Mouse (Mus musculus) midbrain, embryonic 10.5 days (tissue): ENCODE results near the gene Stx6. TPM values are rescaled to one million over a fixed set of nuclear protein-coding genes. Genes with fewer than 3 reads are reported as not detected.

Experiments used
- DNase-seq: peaks from one replicate; pipeline ENCODE4 v3.0.0-alpha.2; 2017; ENCODE audit warnings: low spot score
- H3K27ac ChIP-seq: fragments of 300-500 bp; sonication (generic); replicated peaks from 2 replicates; pipeline ENCODE4 v1.5.1; 2016; ENCODE audit warnings: mild to moderate bottlenecking
- H3K27me3 ChIP-seq: fragments of 300-500 bp; sonication (generic); 2 replicates; pipeline ENCODE4 v1.6.1; 2016; ENCODE audit warnings: low read depth, mild to moderate bottlenecking; ENCODE audit not compliant: poor library complexity, severe bottlenecking
- H3K36me3 ChIP-seq: fragments of 300-500 bp; sonication (generic); 2 replicates; pipeline ENCODE4 v1.6.1; 2016; ENCODE audit warnings: mild to moderate bottlenecking, moderate library complexity
- H3K4me1 ChIP-seq: fragments of 300-500 bp; sonication (generic); 2 replicates; pipeline ENCODE4 v1.6.1; 2016
- H3K4me3 ChIP-seq: fragments of 300-500 bp; sonication (generic); 2 replicates; pipeline ENCODE4 v1.5.1; 2016; ENCODE audit warnings: mild to moderate bottlenecking, moderate library complexity
- H3K9me3 ChIP-seq: fragments of 300-500 bp; sonication (generic); replicated peaks from 2 replicates; pipeline ENCODE4 v1.6.1; 2016; ENCODE audit warnings: mild to moderate bottlenecking
- WGBS: fragments of 180-500 bp; shearing (Covaris S2); methylation state at CpG from one replicate; pipeline ENCODE4 v1.1.7; 2016; 5-methylcytosine and 5-hydroxymethylcytosine counted together
- polyA plus RNA-seq: library from polyadenylated mRNA; unstranded; fragments of >200 nt; fragmentation: Nextera tagmentation; extraction: Ambion mirVana; gene quantifications from 2 replicates; pipeline ENCODE4 v1.2.1, GENCODE M21; 2016

The Stx6 gene
- polyA plus RNA-seq, 1 experiment from 2014 or later: 78.2 TPM

GRCm38 (mm10) chr1:155203101-155203500 lies 44.6 kb downstream of the Stx6 start:
- WGBS: 92% methylated on average over 7 of the region's 7 CpGs
- H3K27ac ChIP-seq: no peak overlapping the region
- peaks cover 90% of the 10 kb centered on the region for H3K36me3 ChIP-seq
- H3K4me3 ChIP-seq: no peak overlapping the region
- DNase-seq: no peak
- H3K4me1 ChIP-seq: peaks cover 41% of the 10 kb centered on the region
- no peaks in the 10 kb centered on the region for H3K27me3 ChIP-seq
- no peaks in the 10 kb centered on the region for H3K9me3 ChIP-seq

- no peak for DNase-seq
- H3K27ac ChIP-seq: peak overlapping the region; percentile 64
- peaks cover 41% of the 10 kb centered on the region for H3K4me1 ChIP-seq
- H3K27me3 ChIP-seq: no peaks in the 10 kb centered on the region
- no peak overlapping the region for H3K4me3 ChIP-seq
- peaks cover 81% of the 10 kb centered on the region for H3K36me3 ChIP-seq
- 95% methylated on average over 12 of the region's 12 CpGs for WGBS
- no peaks in the 10 kb centered on the region for H3K9me3 ChIP-seq
Observed at GRCm38 (mm10) chr1:155203954-155204353, 45.4 kb downstream of the Stx6 start.

DNA sequence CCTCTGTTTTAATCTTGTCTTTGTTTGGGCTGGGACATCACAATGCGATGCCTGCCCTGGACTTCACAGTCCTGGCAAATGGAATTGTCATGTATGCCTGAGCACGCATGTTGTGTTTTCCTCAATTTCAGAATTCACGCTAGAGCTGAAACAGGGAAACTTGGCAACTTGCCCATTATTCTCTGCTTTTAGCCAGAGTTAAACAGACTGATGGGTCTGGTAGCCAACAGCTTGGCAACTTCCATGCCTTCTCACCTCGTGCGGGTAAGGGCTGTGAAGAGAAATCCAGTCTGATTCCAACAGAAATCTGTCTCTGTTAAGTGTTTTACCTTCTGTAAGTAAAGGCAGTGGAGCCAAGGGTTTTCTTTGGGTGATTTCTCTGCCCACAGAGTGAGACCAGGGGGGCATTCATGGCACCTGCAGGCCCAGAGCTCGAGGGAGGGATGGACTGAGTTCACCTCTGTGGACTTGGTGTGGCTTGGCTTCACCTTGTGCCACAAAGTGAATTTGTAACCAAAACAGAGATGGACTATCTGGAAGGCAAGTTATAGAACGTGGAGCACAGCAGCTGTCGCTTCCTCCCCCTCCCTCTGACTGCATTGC lies 46.1 kb downstream of the Stx6 start:
- Histone ChIP-seq H3K27ac (peak overlapping the region; percentile 64), H3K27me3 (no peaks in the 10 kb centered on the region), H3K4me3 (no peak overlapping the region), H3K36me3 (peaks cover 74% of the 10 kb centered on the region), H3K4me1 (peaks cover 42% of the 10 kb centered on the region), H3K9me3 (no peaks in the 10 kb centered on the region)
- DNase-seq: no peak
- 87% methylated on average over 8 of the region's 8 CpGs for WGBS

GRCm38 (mm10) chr1:155205311-155205710 lies 46.8 kb downstream of the Stx6 start:
- Histone ChIP-seq H3K9me3 (no peaks in the 10 kb centered on the region), H3K4me1 (peaks cover 48% of the 10 kb centered on the region), H3K36me3 (peaks cover 69% of the 10 kb centered on the region), H3K27ac (peak overlapping the region; percentile 64; the same call in 1 of the 2 replicates), H3K27me3 (peaks cover 2% of the 10 kb centered on the region; the same call in 1 of the 2 replicates), H3K4me3 (no peak overlapping the region)
- no peak for DNase-seq
- WGBS: 67% methylated on average over 7 of the region's 7 CpGs

- Histone ChIP-seq H3K27me3 (peaks cover 7% of the 10 kb centered on the region; the same call in 1 of the 2 replicates), H3K4me3 (no peak overlapping the region), H3K9me3 (no peaks in the 10 kb centered on the region), H3K36me3 (peaks cover 61% of the 10 kb centered on the region), H3K27ac (peak overlapping the region; percentile 63), H3K4me1 (peaks cover 56% of the 10 kb centered on the region)
- no peak for DNase-seq
- WGBS: 86% methylated on average over 19 of the region's 19 CpGs
Observed at GRCm38 (mm10) chr1:155205822-155206660, 47.5 kb downstream of the Stx6 start.

DNA sequence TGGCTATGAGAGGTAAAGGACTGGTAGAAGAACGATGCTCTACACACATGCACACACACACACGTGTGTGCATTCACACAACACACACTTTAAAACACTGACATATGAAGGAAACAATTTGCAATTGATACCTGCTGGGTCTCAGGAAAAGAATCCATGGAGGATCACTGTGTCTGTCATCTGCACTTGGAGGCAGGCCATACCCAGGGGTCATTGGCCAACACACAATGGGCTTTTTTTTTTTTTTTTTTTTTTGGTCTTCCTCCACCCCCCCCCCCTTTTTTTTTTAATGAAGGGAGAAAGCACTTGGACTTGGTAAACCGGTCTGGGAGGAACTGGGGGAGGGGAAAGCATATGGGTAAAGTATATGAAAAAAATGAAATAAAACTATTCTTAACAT lies 49.3 kb downstream of the Stx6 start:
- 91% methylated on average over 3 of the region's 3 CpGs for WGBS
- DNase-seq: no peak
- H3K27ac ChIP-seq: no peak overlapping the region; the same call in 1 of the 2 replicates
- no peak overlapping the region for H3K4me3 ChIP-seq
- H3K9me3 ChIP-seq: no peaks in the 10 kb centered on the region
- peaks cover 65% of the 10 kb centered on the region for H3K4me1 ChIP-seq
- H3K36me3 ChIP-seq: peaks cover 43% of the 10 kb centered on the region
- peaks cover 16% of the 10 kb centered on the region for H3K27me3 ChIP-seq

DNA sequence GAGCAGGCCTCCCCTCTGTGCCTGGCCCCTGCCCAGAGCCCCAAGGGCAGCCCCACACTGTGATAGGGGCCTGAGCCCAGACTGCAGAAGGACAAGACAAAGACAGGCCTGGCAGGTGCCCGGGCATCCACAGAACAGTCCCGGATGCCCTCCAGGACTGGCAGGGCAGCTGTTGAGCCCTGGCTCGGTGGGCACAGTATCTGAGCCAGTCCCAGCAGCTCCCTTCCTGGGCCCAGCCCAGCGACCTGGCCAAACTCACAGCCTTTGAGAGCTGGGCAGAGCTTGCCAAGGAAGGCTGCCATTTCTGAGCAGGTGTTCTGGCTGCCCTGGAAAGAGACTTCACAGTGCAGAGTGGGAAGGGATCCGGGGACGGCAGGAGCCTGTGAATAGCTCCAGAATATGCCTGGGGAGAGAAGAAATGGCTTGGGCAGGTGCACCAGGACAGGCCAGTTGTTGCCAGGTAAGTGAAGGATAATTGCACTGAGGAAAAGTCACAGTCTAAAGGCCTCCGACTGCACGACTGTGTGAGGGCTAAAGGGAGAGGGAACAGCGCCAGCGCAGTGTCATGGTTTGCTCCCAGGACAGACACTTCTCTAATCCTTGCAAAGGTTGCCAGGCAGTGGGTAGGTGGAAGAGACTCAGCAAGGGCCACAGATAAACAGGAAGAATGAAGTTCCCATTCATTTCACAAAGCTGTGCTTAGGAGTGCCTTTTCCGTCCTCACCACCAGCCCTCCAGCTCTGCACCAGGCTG lies 51.7 kb downstream of the Stx6 start:
- H3K4me3 ChIP-seq: no peak overlapping the region
- H3K27me3 ChIP-seq: peaks cover 29% of the 10 kb centered on the region
- H3K36me3 ChIP-seq: peaks cover 26% of the 10 kb centered on the region
- H3K4me1 ChIP-seq: peaks cover 69% of the 10 kb centered on the region
- peak; percentile 13 for DNase-seq
- H3K27ac ChIP-seq: peak overlapping the region; percentile 89
- no peaks in the 10 kb centered on the region for H3K9me3 ChIP-seq
- 78% methylated on average over 11 of the region's 11 CpGs for WGBS

- 54% methylated on average over 7 of the region's 7 CpGs for WGBS
- Histone ChIP-seq H3K27me3 (peaks cover 33% of the 10 kb centered on the region), H3K27ac (peak overlapping the region; percentile 89), H3K4me3 (no peak overlapping the region), H3K9me3 (no peaks in the 10 kb centered on the region), H3K4me1 (peaks cover 69% of the 10 kb centered on the region), H3K36me3 (peaks cover 19% of the 10 kb centered on the region)
- peak; percentile 16 for DNase-seq
Observed at GRCm38 (mm10) chr1:155211017-155211416, 52.5 kb downstream of the Stx6 start.

- peak overlapping the region; percentile 89 for H3K27ac ChIP-seq
- H3K9me3 ChIP-seq: no peaks in the 10 kb centered on the region
- 63% methylated on average over 4 of the region's 4 CpGs for WGBS
- no peak for DNase-seq
- peaks cover 74% of the 10 kb centered on the region for H3K4me1 ChIP-seq
- H3K27me3 ChIP-seq: peaks cover 33% of the 10 kb centered on the region
- H3K4me3 ChIP-seq: peak overlapping the region; percentile 33; the same call in 1 of the 2 replicates
- peaks cover 16% of the 10 kb centered on the region for H3K36me3 ChIP-seq
Observed at GRCm38 (mm10) chr1:155212081-155212480, 53.6 kb downstream of the Stx6 start.

DNA sequence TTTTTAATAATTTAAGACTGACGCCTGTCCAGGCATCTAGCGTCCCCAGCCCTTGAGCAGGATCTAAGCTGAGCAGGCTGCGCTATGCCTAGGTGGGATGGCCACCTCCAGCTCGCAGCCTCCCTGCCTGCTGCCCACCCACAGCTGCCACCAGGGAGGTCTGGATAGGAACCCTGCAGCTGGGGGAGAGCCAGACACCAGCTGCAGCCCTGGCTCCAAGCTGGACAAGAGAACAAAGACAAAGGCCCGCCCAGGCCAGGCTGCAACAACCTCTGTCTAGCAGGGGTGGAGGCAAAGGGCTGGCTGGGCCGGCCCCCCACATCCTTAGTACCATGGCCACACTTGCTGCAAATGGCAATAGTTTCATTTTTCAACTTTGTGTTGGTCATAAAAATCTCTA lies 54.0 kb downstream of the Stx6 start:
- WGBS: 5% methylated on average over 6 of the region's 6 CpGs
- H3K9me3 ChIP-seq: no peaks in the 10 kb centered on the region
- DNase-seq: peak; percentile 87
- H3K27me3 ChIP-seq: peaks cover 33% of the 10 kb centered on the region
- H3K27ac ChIP-seq: peak overlapping the region; percentile 89
- peak overlapping the region; percentile 33 for H3K4me3 ChIP-seq
- peaks cover 78% of the 10 kb centered on the region for H3K4me1 ChIP-seq
- peaks cover 16% of the 10 kb centered on the region for H3K36me3 ChIP-seq

- Histone ChIP-seq H3K4me1 (peaks cover 78% of the 10 kb centered on the region), H3K36me3 (peaks cover 19% of the 10 kb centered on the region), H3K4me3 (peak overlapping the region; percentile 33), H3K27me3 (peaks cover 33% of the 10 kb centered on the region), H3K9me3 (no peaks in the 10 kb centered on the region), H3K27ac (peak overlapping the region; percentile 89)
- peak; percentile 70 for DNase-seq
- WGBS: 12% methylated on average over 18 of the region's 18 CpGs
Observed at GRCm38 (mm10) chr1:155212936-155213774, 54.6 kb downstream of the Stx6 start.

- peak overlapping the region; percentile 89 for H3K27ac ChIP-seq
- H3K4me3 ChIP-seq: no peak overlapping the region
- H3K4me1 ChIP-seq: peaks cover 78% of the 10 kb centered on the region
- peaks cover 33% of the 10 kb centered on the region for H3K27me3 ChIP-seq
- no peak for DNase-seq
- H3K36me3 ChIP-seq: peaks cover 19% of the 10 kb centered on the region
- WGBS: 80% methylated on average over 7 of the region's 7 CpGs
- H3K9me3 ChIP-seq: no peaks in the 10 kb centered on the region
Observed at GRCm38 (mm10) chr1:155213912-155214311, 55.4 kb downstream of the Stx6 start.
